Mouse (Mus musculus) limb, embryonic 13.5 days (tissue): ENCODE measurements around the gene Nat14. TPM values are rescaled to one million over a fixed set of nuclear protein-coding genes. Genes with fewer than 3 reads are reported as not detected.

Experiments used
- ATAC-seq: fragments of 200-750 bp; cut with Nextera tagmentation; 2 replicates; pipeline ENCODE4 v1.8.0; 2017; ENCODE audit warnings: low read depth, moderate number of reproducible peaks, moderate TSS enrichment; ENCODE audit not compliant: low FRiP score
- H3K27ac ChIP-seq: fragments of 300-500 bp; sonication (generic); 2 replicates; pipeline ENCODE4 v1.5.1; 2015; ENCODE audit warnings: inconsistent platforms, mild to moderate bottlenecking, moderate library complexity
- H3K27me3 ChIP-seq: fragments of 300-500 bp; sonication (generic); 2 replicates; pipeline ENCODE4 v1.6.1; 2015; ENCODE audit warnings: mild to moderate bottlenecking, inconsistent platforms
- H3K36me3 ChIP-seq: fragments of 300-500 bp; sonication (generic); 2 replicates; pipeline ENCODE4 v1.6.1; 2015; ENCODE audit warnings: inconsistent platforms, mild to moderate bottlenecking, moderate library complexity
- H3K4me1 ChIP-seq: fragments of 300-500 bp; sonication (generic); 2 replicates; pipeline ENCODE4 v1.6.1; 2015; ENCODE audit warnings: inconsistent platforms
- H3K4me2 ChIP-seq: fragments of 300-500 bp; sonication (generic); replicated peaks from 2 replicates; pipeline ENCODE4 v1.6.1; 2015; ENCODE audit warnings: inconsistent platforms, mild to moderate bottlenecking, moderate library complexity
- H3K4me3 ChIP-seq: fragments of 300-500 bp; sonication (generic); 2 replicates; pipeline ENCODE4 v1.5.1; 2015; ENCODE audit warnings: moderate library complexity, mild to moderate bottlenecking, inconsistent platforms
- H3K9ac ChIP-seq: fragments of 300-500 bp; sonication (generic); 2 replicates; pipeline ENCODE4 v1.6.1; 2015; ENCODE audit warnings: mild to moderate bottlenecking, inconsistent platforms
- H3K9me3 ChIP-seq: fragments of 300-500 bp; sonication (generic); 2 replicates; pipeline ENCODE4 v1.6.1; 2016; ENCODE audit warnings: inconsistent platforms
- WGBS: fragments of 180-500 bp; shearing (Covaris S2); methylation state at CpG from one replicate; pipeline ENCODE4 v1.1.7; 2015; 5-methylcytosine and 5-hydroxymethylcytosine counted together
- polyA plus RNA-seq: library from polyadenylated mRNA; unstranded; fragments of >200 nt; fragmentation: Nextera tagmentation; extraction: Ambion mirVana; gene quantifications from 2 replicates; pipeline ENCODE4 v1.2.1, GENCODE M21; 2015

Gene Nat14
- polyA plus RNA-seq, 1 experiment from 2014 or later: 3.3 TPM

GRCm38 (mm10) chr7:4933103-4933502 lies 11.3 kb downstream of the Nat14 start:
- 69% methylated on average over 12 of the region's 12 CpGs for WGBS
- no peaks in the 10 kb centered on the region for H3K27me3 ChIP-seq
- no peaks in the 10 kb centered on the region for H3K9me3 ChIP-seq
- no peak overlapping the region for H3K27ac ChIP-seq
- H3K4me1 ChIP-seq: no peaks in the 10 kb centered on the region
- no peak for ATAC-seq
- no peak overlapping the region for H3K4me3 ChIP-seq
- no peak overlapping the region for H3K4me2 ChIP-seq
- no peak overlapping the region for H3K9ac ChIP-seq
- no peaks in the 10 kb centered on the region for H3K36me3 ChIP-seq

DNA sequence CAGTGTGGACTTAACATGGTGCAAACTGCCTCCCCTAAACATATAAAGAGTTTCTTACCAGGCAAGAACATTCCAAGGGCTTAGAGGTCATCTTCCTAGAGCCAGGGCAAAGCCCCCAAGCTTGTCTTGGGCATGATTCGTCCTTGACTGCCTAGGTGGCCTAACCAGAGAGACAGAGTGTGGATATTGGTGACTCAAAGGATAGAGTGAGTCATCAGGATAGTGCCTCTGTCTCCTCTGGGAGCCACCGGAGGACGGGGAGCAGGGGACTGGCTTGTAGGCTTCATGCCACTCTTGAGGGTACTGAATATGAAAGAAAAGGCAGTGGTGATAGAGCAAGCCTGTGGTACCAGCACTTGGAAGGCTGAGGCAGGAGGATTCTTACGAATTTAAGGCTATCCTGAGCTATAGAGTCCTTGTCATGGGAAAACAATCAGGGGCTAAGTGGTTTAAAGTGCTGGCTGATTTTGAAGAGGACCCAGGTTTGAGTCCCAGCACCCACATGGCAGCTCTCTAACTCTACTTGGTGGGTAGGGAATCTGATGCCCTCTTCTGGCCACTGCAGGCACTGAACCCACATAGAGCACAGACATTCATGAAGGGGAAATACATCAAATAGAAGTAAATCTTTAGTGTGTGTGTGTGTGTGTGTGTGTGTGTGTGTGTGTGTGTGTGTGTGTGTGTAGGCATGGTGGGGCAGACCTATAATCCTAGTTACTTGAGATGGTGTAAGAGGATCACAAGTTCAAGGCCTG lies 12.5 kb downstream of the Nat14 start:
- WGBS: 81% methylated on average over 4 of the region's 4 CpGs
- Histone ChIP-seq H3K9ac (no peak overlapping the region), H3K4me1 (no peaks in the 10 kb centered on the region), H3K4me2 (no peak overlapping the region), H3K27me3 (no peaks in the 10 kb centered on the region), H3K27ac (no peak overlapping the region), H3K4me3 (no peak overlapping the region), H3K36me3 (no peaks in the 10 kb centered on the region), H3K9me3 (no peaks in the 10 kb centered on the region)
- no peak for ATAC-seq

DNA sequence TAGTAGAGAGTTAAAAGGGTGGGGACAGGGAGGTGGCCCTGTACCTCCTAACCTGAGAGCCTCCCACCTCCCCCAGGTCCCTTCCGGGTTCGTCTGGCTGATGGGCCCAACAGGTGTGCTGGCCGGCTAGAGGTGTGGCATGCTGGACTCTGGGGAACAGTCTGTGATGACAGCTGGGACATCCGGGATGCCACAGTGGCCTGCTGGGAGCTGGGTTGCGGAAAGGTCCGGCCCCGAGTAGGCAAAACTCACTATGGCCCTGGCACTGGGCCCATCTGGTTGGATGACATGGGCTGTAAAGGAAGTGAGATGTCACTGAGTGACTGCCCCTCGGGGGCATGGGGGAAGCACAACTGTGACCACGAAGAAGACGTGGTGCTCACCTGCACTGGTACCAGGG lies 15.0 kb downstream of the Nat14 start:
- H3K9ac ChIP-seq: no peak overlapping the region
- H3K4me1 ChIP-seq: no peaks in the 10 kb centered on the region
- no peak overlapping the region for H3K4me2 ChIP-seq
- H3K27me3 ChIP-seq: no peaks in the 10 kb centered on the region
- H3K27ac ChIP-seq: no peak overlapping the region
- no peak overlapping the region for H3K4me3 ChIP-seq
- WGBS: 81% methylated on average over 10 of the region's 10 CpGs
- no peaks in the 10 kb centered on the region for H3K9me3 ChIP-seq
- no peak for ATAC-seq
- H3K36me3 ChIP-seq: no peaks in the 10 kb centered on the region

DNA sequence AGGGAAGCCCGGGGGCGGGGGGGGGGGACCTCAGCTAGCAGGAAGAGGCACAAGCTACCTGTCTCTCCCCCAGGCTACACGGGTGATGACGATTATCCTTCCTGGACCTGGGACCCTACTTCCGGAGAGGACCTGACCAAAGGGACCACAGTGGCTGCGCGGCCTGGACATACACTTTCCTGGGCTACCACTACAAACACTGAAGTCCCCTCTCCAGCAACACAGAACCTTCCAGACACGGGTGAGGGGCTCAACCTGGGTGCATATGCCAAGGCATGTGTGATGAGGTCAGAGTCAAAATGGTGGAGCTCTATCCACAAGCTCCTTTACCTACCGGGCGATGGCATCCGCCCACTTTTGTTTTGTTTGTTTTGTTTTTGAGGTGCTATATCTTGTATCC lies 15.6 kb downstream of the Nat14 start:
- H3K4me2 ChIP-seq: no peak overlapping the region
- H3K9me3 ChIP-seq: no peaks in the 10 kb centered on the region
- H3K9ac ChIP-seq: no peak overlapping the region
- H3K4me1 ChIP-seq: no peaks in the 10 kb centered on the region
- H3K27ac ChIP-seq: no peak overlapping the region
- 69% methylated on average over 11 of the region's 11 CpGs for WGBS
- no peaks in the 10 kb centered on the region for H3K36me3 ChIP-seq
- no peak overlapping the region for H3K4me3 ChIP-seq
- ATAC-seq: no peak
- H3K27me3 ChIP-seq: no peaks in the 10 kb centered on the region

DNA sequence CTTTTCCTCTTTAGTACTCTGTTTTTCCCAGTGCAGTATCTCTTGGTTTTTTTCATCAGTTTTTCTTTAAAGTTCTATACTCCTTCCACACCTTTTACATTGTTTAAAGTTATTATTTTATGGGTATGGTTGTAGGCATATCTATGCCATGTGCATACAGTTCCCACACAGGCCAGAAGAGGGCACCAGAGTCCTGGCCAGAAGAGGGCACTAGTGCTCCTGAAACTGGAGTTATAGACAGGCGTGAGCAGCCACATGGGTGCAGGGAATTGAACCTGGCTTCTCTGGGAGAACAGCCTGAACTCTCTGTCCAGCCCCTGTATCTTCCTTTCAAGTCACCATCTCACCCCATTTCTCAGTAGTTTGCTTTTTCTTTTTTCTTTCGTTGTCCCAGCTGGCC lies 16.6 kb downstream of the Nat14 start:
- H3K4me2 ChIP-seq: no peak overlapping the region
- H3K27ac ChIP-seq: no peak overlapping the region
- H3K9ac ChIP-seq: no peak overlapping the region
- H3K36me3 ChIP-seq: no peaks in the 10 kb centered on the region
- no peaks in the 10 kb centered on the region for H3K27me3 ChIP-seq
- H3K4me1 ChIP-seq: peaks cover 2% of the 10 kb centered on the region; the same call in 1 of the 2 replicates
- 37% methylated on average over 2 of the region's 2 CpGs for WGBS
- no peaks in the 10 kb centered on the region for H3K9me3 ChIP-seq
- no peak overlapping the region for H3K4me3 ChIP-seq
- ATAC-seq: no peak

- no peak overlapping the region for H3K9ac ChIP-seq
- H3K4me2 ChIP-seq: no peak overlapping the region
- peak; percentile 48; the same call in 1 of the 2 replicates for ATAC-seq
- no peak overlapping the region for H3K27ac ChIP-seq
- no peaks in the 10 kb centered on the region for H3K36me3 ChIP-seq
- H3K4me3 ChIP-seq: no peak overlapping the region
- peaks cover 4% of the 10 kb centered on the region; the same call in 1 of the 2 replicates for H3K4me1 ChIP-seq
- H3K27me3 ChIP-seq: no peaks in the 10 kb centered on the region
- 14% methylated on average over 9 of the region's 9 CpGs for WGBS
- no peaks in the 10 kb centered on the region for H3K9me3 ChIP-seq
Observed at GRCm38 (mm10) chr7:4940068-4940479, 18.2 kb downstream of the Nat14 start.

DNA sequence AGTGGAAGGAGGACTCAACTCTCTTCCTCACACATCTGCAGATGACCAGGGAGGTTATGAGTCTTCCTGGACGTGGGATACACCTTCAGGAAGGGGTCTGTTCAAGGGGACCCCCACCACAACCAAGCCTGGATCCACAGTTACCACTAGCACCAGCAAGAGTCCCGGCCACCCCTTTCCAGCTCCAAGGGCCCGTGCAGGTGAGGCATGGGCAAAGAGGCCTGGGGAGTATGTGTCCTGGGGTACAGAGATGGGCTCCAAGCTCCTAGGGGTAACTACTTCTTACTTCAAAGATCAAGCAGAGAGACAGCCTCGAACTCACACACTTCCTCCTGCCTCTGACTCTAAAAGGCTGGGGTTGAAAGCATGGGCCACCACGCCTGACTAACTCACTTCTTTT lies 20.8 kb downstream of the Nat14 start:
- H3K4me2 ChIP-seq: no peak overlapping the region
- H3K27me3 ChIP-seq: no peaks in the 10 kb centered on the region
- H3K36me3 ChIP-seq: no peaks in the 10 kb centered on the region
- no peak overlapping the region for H3K27ac ChIP-seq
- H3K4me3 ChIP-seq: no peak overlapping the region
- WGBS: 53% methylated on average over 5 of the region's 5 CpGs
- peaks cover 7% of the 10 kb centered on the region; the same call in 1 of the 2 replicates for H3K4me1 ChIP-seq
- no peak overlapping the region for H3K9ac ChIP-seq
- ATAC-seq: no peak
- H3K9me3 ChIP-seq: no peaks in the 10 kb centered on the region

GRCm38 (mm10) chr7:4943223-4943815 lies 21.5 kb downstream of the Nat14 start:
- peak overlapping the region; percentile 59 for H3K4me2 ChIP-seq
- H3K27ac ChIP-seq: no peak overlapping the region
- no peak overlapping the region for H3K9ac ChIP-seq
- H3K36me3 ChIP-seq: no peaks in the 10 kb centered on the region
- no peaks in the 10 kb centered on the region for H3K27me3 ChIP-seq
- WGBS: 22% methylated on average over 15 of the region's 15 CpGs
- H3K4me1 ChIP-seq: peaks cover 7% of the 10 kb centered on the region; the same call in 1 of the 2 replicates
- peak; percentile 63 for ATAC-seq
- H3K9me3 ChIP-seq: no peaks in the 10 kb centered on the region
- H3K4me3 ChIP-seq: peak overlapping the region; percentile 33

DNA sequence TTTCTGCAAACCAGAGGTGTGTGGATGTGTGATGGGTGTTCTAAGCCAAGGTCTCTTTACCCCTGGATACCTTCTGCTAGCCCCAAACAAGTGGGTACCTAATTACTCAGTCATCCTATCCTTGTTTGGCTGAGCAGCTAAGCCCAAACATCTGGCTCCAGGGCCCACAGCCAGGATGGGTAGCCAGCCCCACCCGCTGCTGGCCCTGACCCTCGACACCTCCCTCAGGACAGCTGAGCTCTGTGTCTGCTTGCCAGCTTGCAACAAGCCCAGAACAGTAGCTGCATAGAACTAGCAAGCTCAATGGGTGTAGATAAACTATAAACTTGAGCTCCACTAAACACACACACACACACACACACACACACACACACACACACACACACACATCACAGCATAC lies 26.0 kb downstream of the Nat14 start:
- ATAC-seq: no peak
- Histone ChIP-seq H3K9ac (no peak overlapping the region), H3K4me3 (no peak overlapping the region), H3K27ac (no peak overlapping the region), H3K4me2 (no peak overlapping the region), H3K36me3 (no peaks in the 10 kb centered on the region), H3K27me3 (no peaks in the 10 kb centered on the region), H3K4me1 (peaks cover 7% of the 10 kb centered on the region; the same call in 1 of the 2 replicates), H3K9me3 (no peaks in the 10 kb centered on the region)
- 10% methylated on average over 2 of the region's 2 CpGs for WGBS

DNA sequence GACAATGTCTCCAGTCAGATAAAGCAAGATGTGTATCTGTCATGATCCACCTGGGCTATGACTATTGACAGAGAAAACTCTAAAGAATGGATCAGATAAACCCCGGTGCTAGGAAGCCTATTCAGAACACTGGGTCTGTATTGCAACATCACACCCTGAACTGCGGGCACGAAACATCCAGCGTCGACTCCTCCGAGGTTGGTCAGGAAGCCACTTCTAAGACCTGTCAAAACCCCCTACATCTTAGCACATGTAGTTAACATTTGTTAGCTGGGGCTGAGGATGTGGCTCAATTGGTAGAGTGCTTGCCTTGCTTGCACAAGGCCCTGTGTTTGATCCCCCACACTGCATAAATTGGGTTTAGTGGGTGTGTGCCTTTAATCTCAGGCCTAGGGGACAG lies 26.6 kb downstream of the Nat14 start:
- 54% methylated on average over 6 of the region's 6 CpGs for WGBS
- no peak for ATAC-seq
- Histone ChIP-seq H3K4me2 (no peak overlapping the region), H3K27ac (no peak overlapping the region), H3K27me3 (no peaks in the 10 kb centered on the region), H3K4me1 (peaks cover 6% of the 10 kb centered on the region; the same call in 1 of the 2 replicates), H3K4me3 (no peak overlapping the region), H3K9ac (no peak overlapping the region), H3K36me3 (no peaks in the 10 kb centered on the region), H3K9me3 (no peaks in the 10 kb centered on the region)

DNA sequence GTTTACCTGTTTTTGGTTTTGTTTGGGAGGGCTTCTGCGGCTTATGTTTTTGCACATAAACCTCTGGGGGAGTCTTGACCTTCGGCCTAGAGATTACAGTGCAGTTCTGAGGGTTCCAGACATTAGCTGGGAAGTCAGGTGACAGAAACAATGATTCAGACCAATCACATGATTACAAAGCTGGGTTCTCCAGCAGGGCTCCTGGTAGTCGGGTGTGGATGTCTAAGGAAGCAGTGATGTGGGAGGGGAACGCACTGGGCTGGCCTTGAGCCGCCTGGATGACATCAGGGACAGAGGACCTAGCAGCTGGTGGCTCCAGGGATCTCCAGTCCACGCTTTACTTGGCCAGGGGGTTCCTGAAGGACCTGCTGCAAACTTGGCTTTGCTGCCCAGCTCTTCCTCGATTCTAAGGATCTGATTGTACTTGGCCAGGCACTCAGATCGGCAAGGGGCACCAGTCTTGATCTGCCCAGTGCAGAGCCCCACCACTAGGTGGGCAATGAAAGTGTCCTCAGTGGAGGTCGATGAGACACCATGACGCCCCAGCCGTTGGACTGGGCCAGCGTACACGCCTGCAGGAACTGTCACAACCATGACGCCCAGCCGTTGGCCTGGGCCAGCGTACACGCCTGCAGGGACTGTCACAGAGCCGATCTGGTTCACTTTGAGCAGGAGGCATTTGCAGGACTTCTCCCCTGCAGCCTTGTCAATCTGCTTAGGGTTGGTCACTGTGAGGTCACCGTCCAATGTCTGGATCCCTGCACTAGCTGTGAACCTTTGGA lies 28.9 kb downstream of the Nat14 start:
- H3K27me3 ChIP-seq: no peaks in the 10 kb centered on the region
- H3K4me2 ChIP-seq: no peak overlapping the region
- 84% methylated on average over 19 of the region's 19 CpGs for WGBS

GRCm38 (mm10) chr7:4953815-4954445 lies 32.1 kb downstream of the Nat14 start:
- Histone ChIP-seq H3K9ac (no peak overlapping the region), H3K27ac (no peak overlapping the region), H3K27me3 (no peaks in the 10 kb centered on the region), H3K9me3 (no peaks in the 10 kb centered on the region), H3K36me3 (no peaks in the 10 kb centered on the region), H3K4me1 (peaks cover 7% of the 10 kb centered on the region), H3K4me2 (no peak overlapping the region), H3K4me3 (no peak overlapping the region)
- ATAC-seq: 0 out of 2 replicates have a peak, but pooled peaks have one; percentile 33
- 12% methylated on average over 10 of the region's 10 CpGs for whole genome bisulfite sequencing

More for the DNA sequence above, 28.9 kb downstream of the Nat14 start:
- no peak for ATAC-seq
- Histone ChIP-seq H3K9ac (no peak overlapping the region), H3K4me3 (no peak overlapping the region), H3K27ac (no peak overlapping the region), H3K4me1 (peaks cover 9% of the 10 kb centered on the region), H3K9me3 (no peaks in the 10 kb centered on the region), H3K36me3 (no peaks in the 10 kb centered on the region)
